ENCODE assay signal across 27 mouse cellular contexts in the genomic region with DNA sequence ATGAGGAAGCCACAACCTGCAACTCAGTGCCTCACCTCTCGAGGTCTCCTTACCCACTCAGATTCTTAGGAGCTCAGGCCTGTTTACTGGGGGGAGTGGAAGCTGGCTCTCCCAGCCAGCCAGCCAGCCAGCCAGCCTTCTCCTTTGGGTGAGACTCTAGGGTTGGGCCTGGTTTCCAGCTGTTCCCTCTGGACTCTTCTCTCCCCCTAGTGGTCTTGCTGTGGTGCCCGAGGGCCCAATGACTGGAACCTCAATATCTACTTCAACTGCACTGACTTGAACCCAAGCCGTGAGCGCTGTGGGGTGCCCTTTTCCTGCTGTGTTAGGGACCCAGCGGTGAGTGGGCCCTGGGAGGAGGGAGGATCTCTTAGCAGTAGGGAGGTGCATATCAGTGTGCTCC. TPM values are rescaled to one million over a fixed set of nuclear protein-coding genes. Genes with fewer than 3 reads are reported as not detected.
DNase-seq lines count a peak whose midpoint lies in the region; ATAC-seq and TF ChIP-seq lines count a peak whose summit lies in the region.
"Had no signal": no experiment of that assay in that cellular context is flagged by ENCODE, and none has a peak within 500 bp of the region (broad histone marks: within the 10 kb centered on the region; RNA-seq: fewer than 3 reads in every experiment).

No protein-coding gene starts in this region.

- no peak for TF ChIP-seq EP300 in heart, postnatal 0 days (IDR thresholded peaks at IDR 0.05; ENCODE audit: low read depth)
- TF ChIP-seq EP300 in ES-Bruce4 (IDR thresholded peaks at IDR 0.05; ENCODE audit: insufficient read depth, low read depth, low read length): no peak

- no peak overlapping the region for H3K9ac ChIP-seq in heart, postnatal 0 days (replicated peaks; ENCODE audit: low read depth, low read length)
- H3K9ac ChIP-seq in lung, embryonic 14.5 days: no peak overlapping the region
- no peak overlapping the region for H3K9ac ChIP-seq in ES-Bruce4 (ENCODE audit: low read depth, poor library complexity, severe bottlenecking)
- H3K9ac ChIP-seq: embryonic facial prominence, embryonic 15.5 days; heart, embryonic 13.5 days; liver, embryonic 13.5 days; midbrain, embryonic 12.5 days had no signal

- no peaks in the 10 kb centered on the region for H3K36me3 ChIP-seq in heart, postnatal 0 days (replicated peaks; ENCODE audit: control insufficient read depth, insufficient read depth, low read length)
- no peaks in the 10 kb centered on the region for H3K36me3 ChIP-seq in lung, embryonic 14.5 days (ENCODE audit: insufficient read depth)
- H3K36me3 ChIP-seq in ES-Bruce4 (ENCODE audit: control insufficient read depth, insufficient read depth, low read length, poor library complexity, severe bottlenecking): no peaks in the 10 kb centered on the region
- H3K36me3 ChIP-seq in heart, embryonic 10.5 days: no peaks in the 10 kb centered on the region
- H3K36me3 ChIP-seq: embryonic facial prominence, embryonic 15.5 days; forebrain, embryonic 10.5 days; heart, embryonic 13.5 days; liver, embryonic 13.5 days; midbrain, embryonic 12.5 days had no signal

- ATAC-seq in heart, postnatal 0 days (ENCODE audit: insufficient read depth, low read depth): no peak
- ATAC-seq in lung, embryonic 14.5 days (ENCODE audit: insufficient read depth): no peak

- no peak for TF ChIP-seq POLR2A in ES-Bruce4 (IDR thresholded peaks at IDR 0.05; ENCODE audit: insufficient read depth, low read length)
- TF ChIP-seq POLR2A in cortical plate, adult 2 months (IDR thresholded peaks at IDR 0.05; ENCODE audit: extremely low read depth, insufficient read depth, low read length): no peak

- no peaks in the 10 kb centered on the region for H3K9me3 ChIP-seq in heart, postnatal 0 days (replicated peaks; ENCODE audit: control insufficient read depth, low read length)
- H3K9me3 ChIP-seq in lung, embryonic 14.5 days (ENCODE audit: low read depth, low read length): no peaks in the 10 kb centered on the region
- H3K9me3 ChIP-seq in ES-Bruce4 (replicated peaks; ENCODE audit: control insufficient read depth, insufficient read depth, low read length, poor library complexity, severe bottlenecking): no peaks in the 10 kb centered on the region
- no peaks in the 10 kb centered on the region for H3K9me3 ChIP-seq in heart, embryonic 10.5 days
- H3K9me3 ChIP-seq: embryonic facial prominence, embryonic 15.5 days; forebrain, embryonic 10.5 days; heart, embryonic 13.5 days; liver, embryonic 13.5 days; midbrain, embryonic 12.5 days had no signal

- peak; percentile 18; the same call in 1 of the 2 replicates for TF ChIP-seq CTCF in heart, postnatal 0 days (IDR thresholded peaks at IDR 0.05; ENCODE audit: low read depth)
- TF ChIP-seq CTCF in lung, embryonic 14.5 days (IDR thresholded peaks at IDR 0.05; ENCODE audit: low read depth): peak; percentile 58
- TF ChIP-seq CTCF in ES-Bruce4 (IDR thresholded peaks at IDR 0.05; ENCODE audit: low read depth, low read length): peak; percentile 40
- peak; percentile 18; the same call in 1 of the 2 replicates for TF ChIP-seq CTCF in cortical plate, adult 2 months (IDR thresholded peaks at IDR 0.05; ENCODE audit: extremely low read depth, insufficient read depth, low read length)

- WGBS in heart, postnatal 0 days: 37% methylated on average over 5 of the region's 5 CpGs
- WGBS in lung, embryonic 14.5 days: 43% methylated on average over 5 of the region's 5 CpGs
- 46% methylated on average over 5 of the region's 5 CpGs for WGBS in heart, embryonic 10.5 days

- peaks cover 26% of the 10 kb centered on the region for H3K27me3 ChIP-seq in heart, postnatal 0 days (ENCODE audit: control insufficient read depth, insufficient read depth, low read length)
- H3K27me3 ChIP-seq in lung, embryonic 14.5 days (ENCODE audit: insufficient read depth, low read length): peaks cover 11% of the 10 kb centered on the region; the same call in 1 of the 2 replicates
- H3K27me3 ChIP-seq in ES-Bruce4 (ENCODE audit: control insufficient read depth, insufficient read depth, low read length, poor library complexity, severe bottlenecking): no peaks in the 10 kb centered on the region
- peaks cover 81% of the 10 kb centered on the region for H3K27me3 ChIP-seq in heart, embryonic 10.5 days (ENCODE audit: insufficient read depth, poor library complexity, severe bottlenecking)

- H3K4me2 ChIP-seq in heart, postnatal 0 days (ENCODE audit: low read depth, low read length): no peak overlapping the region
- H3K4me2 ChIP-seq in lung, embryonic 14.5 days: no peak overlapping the region
- H3K4me2 ChIP-seq: embryonic facial prominence, embryonic 15.5 days; heart, embryonic 13.5 days; liver, embryonic 13.5 days; midbrain, embryonic 12.5 days had no signal

- no peak overlapping the region for H3K4me3 ChIP-seq in heart, postnatal 0 days (ENCODE audit: low read depth, low read length)
- H3K4me3 ChIP-seq in lung, embryonic 14.5 days (ENCODE audit: low read depth, low read length): no peak overlapping the region
- H3K4me3 ChIP-seq in ES-Bruce4 (ENCODE audit: low read depth, low read length): no peak overlapping the region
- no peak overlapping the region for H3K4me3 ChIP-seq in cortical plate, adult 2 months (ENCODE audit: insufficient read depth, low read length)
- H3K4me3 ChIP-seq in heart, embryonic 10.5 days: no peak overlapping the region
- H3K4me3 ChIP-seq: embryonic facial prominence, embryonic 15.5 days; forebrain, embryonic 10.5 days; heart, embryonic 13.5 days; liver, embryonic 13.5 days; midbrain, embryonic 12.5 days; myocyte had no signal

- H3K4me1 ChIP-seq in heart, postnatal 0 days (ENCODE audit: control insufficient read depth, insufficient read depth): peaks cover 5% of the 10 kb centered on the region
- no peaks in the 10 kb centered on the region for H3K4me1 ChIP-seq in lung, embryonic 14.5 days (ENCODE audit: insufficient read depth)
- H3K4me1 ChIP-seq in ES-Bruce4 (ENCODE audit: control insufficient read depth, insufficient read depth, low read length): peaks cover 1% of the 10 kb centered on the region
- no peaks in the 10 kb centered on the region; the same call in 1 of the 2 replicates for H3K4me1 ChIP-seq in cortical plate, adult 2 months (ENCODE audit: control insufficient read depth, insufficient read depth, low read length)
- H3K4me1 ChIP-seq in heart, embryonic 10.5 days: peaks cover 13% of the 10 kb centered on the region

- no peak for DNase-seq in heart, postnatal 0 days (ENCODE audit: low spot score)
- no peak for DNase-seq in heart, adult 11 months
- DNase-seq in lung, embryonic 14.5 days: peak; percentile 17
- no peak for DNase-seq in lung, postnatal 4 days
- no peak for DNase-seq in urinary bladder, postnatal 25 days (ENCODE audit: low spot score)
- DNase-seq in heart, embryonic 10.5 days (ENCODE audit: low spot score): no peak
- DNase-seq: adrenal gland, postnatal 10 days; embryo, embryonic 11 days; gastrocnemius, postnatal 36 days; heart, postnatal 4 days; kidney, adult 9 months; liver, embryonic 13.5 days; lung, postnatal 14 days; right cerebral cortex, adult 18-20 months; thymus, adult 2 months had no signal

- no peak overlapping the region for H3K27ac ChIP-seq in heart, postnatal 0 days (ENCODE audit: low read depth)
- no peak overlapping the region for H3K27ac ChIP-seq in lung, embryonic 14.5 days (ENCODE audit: low read depth)
- H3K27ac ChIP-seq in ES-Bruce4 (ENCODE audit: insufficient read depth, low read length): no peak overlapping the region
- H3K27ac ChIP-seq in cortical plate, adult 2 months (ENCODE audit: insufficient read depth, low read length): no peak overlapping the region
- H3K27ac ChIP-seq in heart, embryonic 10.5 days: no peak overlapping the region
- H3K27ac ChIP-seq: embryonic facial prominence, embryonic 15.5 days; forebrain, embryonic 10.5 days; heart, embryonic 13.5 days; liver, embryonic 13.5 days; midbrain, embryonic 12.5 days had no signal

RNA-seq across cellular contexts. Expression of a gene that starts 5.7 kb away (rescaled TPM):
- total RNA-seq in heart, postnatal 0 days (2014; rRNA removed; ENCODE audit: low replicate concordance): 4.5 and 7.6 TPM in 2 replicates
- 7.5 and 9.3 TPM in 2 replicates for polyA plus RNA-seq in heart, postnatal 0 days (2015; fragmentation: Nextera tagmentation; extraction: Ambion mirVana)
- 6.5 and 8.7 TPM in 2 replicates for polyA plus RNA-seq in lung, embryonic 14.5 days (2014; fragmentation: Nextera tagmentation; extraction: Ambion mirVana)
- polyA plus RNA-seq in ES-Bruce4 (2011; ENCODE audit: insufficient read depth, insufficient read length, low read depth, missing spikeins): 7.0 and 12.3 TPM in 2 replicates
- polyA plus RNA-seq in cortical plate, adult 2 months (2012; rRNA removed): 75.7 and 78.9 TPM in 2 replicates
- 5.2 and 5.6 TPM in 2 replicates for polyA plus RNA-seq in heart, embryonic 10.5 days (2016; fragmentation: Nextera tagmentation; extraction: Ambion mirVana)

RNA-seq across cellular contexts. Expression of a gene that starts 11.0 kb away (rescaled TPM):
- total RNA-seq in heart, postnatal 0 days (2014; rRNA removed; ENCODE audit: low replicate concordance): not detected in 2 replicates
- polyA plus RNA-seq in heart, postnatal 0 days (2015; fragmentation: Nextera tagmentation; extraction: Ambion mirVana): not detected in 2 replicates
- polyA plus RNA-seq in lung, embryonic 14.5 days (2014; fragmentation: Nextera tagmentation; extraction: Ambion mirVana): not detected in 2 replicates
- not detected in 2 replicates for polyA plus RNA-seq in ES-Bruce4 (2011; ENCODE audit: insufficient read depth, insufficient read length, low read depth, missing spikeins)
- not detected in 2 replicates for polyA plus RNA-seq in cortical plate, adult 2 months (2012; rRNA removed)
- polyA plus RNA-seq in heart, embryonic 10.5 days (2016; fragmentation: Nextera tagmentation; extraction: Ambion mirVana): not detected in 2 replicates
- total RNA-seq: gastrocnemius, postnatal 36 days; heart, postnatal 4 days; left cerebral cortex, adult 8-10 months; MEL; neutrophil, adult 5-6 weeks had no signal
- polyA plus RNA-seq: embryonic facial prominence, embryonic 15.5 days; forebrain, embryonic 10.5 days; heart, embryonic 13.5 days; limb, embryonic 11.5 days; liver, embryonic 13.5 days; midbrain, embryonic 12.5 days; myocyte; small intestine, adult 2 months; thymus, adult 2 months had no signal

RNA-seq across cellular contexts. Expression of a gene that starts 28.4 kb away (rescaled TPM):
- total RNA-seq in heart, postnatal 0 days (2014; rRNA removed; ENCODE audit: low replicate concordance): not detected in 2 replicates
- polyA plus RNA-seq in heart, postnatal 0 days (2015; fragmentation: Nextera tagmentation; extraction: Ambion mirVana): not detected in 2 replicates
- polyA plus RNA-seq in lung, embryonic 14.5 days (2014; fragmentation: Nextera tagmentation; extraction: Ambion mirVana): not detected in 2 replicates
- 2.7 and 2.8 TPM in 2 replicates for polyA plus RNA-seq in ES-Bruce4 (2011; ENCODE audit: insufficient read depth, insufficient read length, low read depth, missing spikeins)
- polyA plus RNA-seq in cortical plate, adult 2 months (2012; rRNA removed): 734 and 773 TPM in 2 replicates
- 0.13 TPM in 1 of 2 replicates, not detected in the other for polyA plus RNA-seq in heart, embryonic 10.5 days (2016; fragmentation: Nextera tagmentation; extraction: Ambion mirVana)
- total RNA-seq: gastrocnemius, postnatal 36 days; heart, postnatal 4 days; MEL; neutrophil, adult 5-6 weeks had no signal
- polyA plus RNA-seq: heart, embryonic 13.5 days; limb, embryonic 11.5 days; liver, embryonic 13.5 days; myocyte had no signal

RNA-seq across cellular contexts. Expression of a gene that starts 45.2 kb away (rescaled TPM):
- not detected in 2 replicates for total RNA-seq in heart, postnatal 0 days (2014; rRNA removed; ENCODE audit: low replicate concordance)
- 0.03 TPM in 1 of 2 replicates, not detected in the other for polyA plus RNA-seq in heart, postnatal 0 days (2015; fragmentation: Nextera tagmentation; extraction: Ambion mirVana)
- polyA plus RNA-seq in lung, embryonic 14.5 days (2014; fragmentation: Nextera tagmentation; extraction: Ambion mirVana): 0.34 and 0.53 TPM in 2 replicates
- polyA plus RNA-seq in ES-Bruce4 (2011; ENCODE audit: insufficient read depth, insufficient read length, low read depth, missing spikeins): not detected in 2 replicates
- 57.2 and 62.1 TPM in 2 replicates for polyA plus RNA-seq in cortical plate, adult 2 months (2012; rRNA removed)
- 0.03 and 0.06 TPM in 2 replicates for polyA plus RNA-seq in heart, embryonic 10.5 days (2016; fragmentation: Nextera tagmentation; extraction: Ambion mirVana)
- total RNA-seq: gastrocnemius, postnatal 36 days; MEL; neutrophil, adult 5-6 weeks had no signal
- polyA plus RNA-seq: heart, embryonic 13.5 days had no signal

Comparison
In these comparisons a context has a peak if more than half of its experiments do, and no peak if none do; other contexts are left out.
1. RNA of a gene that starts 28.4 kb away (polyA plus RNA-seq): 734 to 773 TPM in cortical plate, adult 2 months; 2.7 to 2.8 TPM in ES-Bruce4, 0.13 TPM in heart, embryonic 10.5 days, not detected in heart, postnatal 0 days and not detected in lung, embryonic 14.5 days; every median in the first group is over 100 times any median in the second.
2. Peak in every context shown above with its lines, with median percentiles within 50 percentile points of each other: CTCF ChIP-seq.